Mouse (Mus musculus) forebrain, embryonic 12.5 days (tissue): Measurements from ENCODE around the gene Ddias. TPM values are rescaled to one million over a fixed set of nuclear protein-coding genes. Genes with fewer than 3 reads are reported as not detected.

Experiments
- ATAC-seq: fragments of 200-750 bp; cut with Nextera tagmentation; 2 replicates; pipeline ENCODE4 v1.8.0; 2017; ENCODE audit warnings: moderate TSS enrichment; ENCODE audit not compliant: low FRiP score
- H3K27ac ChIP-seq: fragments of 300-500 bp; sonication (generic); 2 replicates; pipeline ENCODE4 v1.5.1; 2016; ENCODE audit warnings: mild to moderate bottlenecking
- H3K27me3 ChIP-seq: fragments of 300-500 bp; sonication (generic); 2 replicates; pipeline ENCODE4 v1.6.1; 2016; ENCODE audit warnings: mild to moderate bottlenecking
- H3K36me3 ChIP-seq: fragments of 300-500 bp; sonication (generic); replicated peaks from 2 replicates; pipeline ENCODE4 v1.6.1; 2016; ENCODE audit warnings: mild to moderate bottlenecking
- H3K4me1 ChIP-seq: fragments of 300-500 bp; sonication (generic); 2 replicates; pipeline ENCODE4 v1.6.1; 2016
- H3K4me2 ChIP-seq: fragments of 300-500 bp; sonication (generic); 2 replicates; pipeline ENCODE4 v1.6.1; 2016; ENCODE audit warnings: mild to moderate bottlenecking, moderate library complexity
- H3K4me3 ChIP-seq: fragments of 300-500 bp; sonication (generic); replicated peaks from 2 replicates; pipeline ENCODE4 v1.5.1; 2016; ENCODE audit warnings: mild to moderate bottlenecking
- H3K9ac ChIP-seq: fragments of 300-500 bp; sonication (generic); 2 replicates; pipeline ENCODE4 v1.6.1; 2016; ENCODE audit warnings: mild to moderate bottlenecking
- H3K9me3 ChIP-seq: fragments of 300-500 bp; sonication (generic); 2 replicates; pipeline ENCODE4 v1.6.1; 2016
- WGBS: fragments of 180-500 bp; shearing (Covaris S2); methylation state at CpG from one replicate; pipeline ENCODE4 v1.1.7; 2016; 5-methylcytosine and 5-hydroxymethylcytosine counted together
- polyA plus RNA-seq: library from polyadenylated mRNA; unstranded; fragments of >200 nt; fragmentation: Nextera tagmentation; extraction: Ambion mirVana; gene quantifications from 2 replicates; pipeline ENCODE4 v1.2.1, GENCODE M21; 2016

Gene Ddias
- polyA plus RNA-seq, 1 experiment from 2014 or later = 19.7 TPM

DNA sequence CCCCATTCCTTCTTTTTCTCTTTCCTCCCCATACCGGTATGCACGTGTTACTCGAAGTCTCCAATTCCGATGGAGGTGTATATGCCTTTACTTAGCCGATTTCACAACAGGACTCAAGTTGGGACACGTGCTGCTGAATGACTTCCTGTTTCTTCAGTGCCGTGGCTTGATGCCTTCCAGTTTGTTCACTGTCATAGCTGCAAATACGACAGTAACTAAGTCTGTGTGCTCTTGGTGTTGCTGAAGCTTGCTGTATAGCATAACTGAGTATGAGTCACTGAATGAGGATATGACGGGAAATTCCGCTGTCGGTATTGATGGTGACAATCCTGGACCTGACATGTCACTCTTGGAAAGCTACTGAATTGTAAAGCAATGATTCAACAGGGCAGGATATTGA lies 36.8 kb downstream of the Ddias start:
- H3K27ac ChIP-seq = no peak overlapping the region
- no peak overlapping the region for H3K4me2 ChIP-seq
- H3K9me3 ChIP-seq = no peaks in the 10 kb centered on the region
- no peaks in the 10 kb centered on the region for H3K27me3 ChIP-seq
- 93% methylated on average over 11 of the region's 11 CpGs for WGBS
- no peak overlapping the region for H3K4me3 ChIP-seq
- H3K36me3 ChIP-seq = peaks cover 5% of the 10 kb centered on the region; the same call in 1 of the 2 replicates
- no peak for ATAC-seq
- H3K4me1 ChIP-seq = no peaks in the 10 kb centered on the region
- H3K9ac ChIP-seq = no peak overlapping the region

DNA sequence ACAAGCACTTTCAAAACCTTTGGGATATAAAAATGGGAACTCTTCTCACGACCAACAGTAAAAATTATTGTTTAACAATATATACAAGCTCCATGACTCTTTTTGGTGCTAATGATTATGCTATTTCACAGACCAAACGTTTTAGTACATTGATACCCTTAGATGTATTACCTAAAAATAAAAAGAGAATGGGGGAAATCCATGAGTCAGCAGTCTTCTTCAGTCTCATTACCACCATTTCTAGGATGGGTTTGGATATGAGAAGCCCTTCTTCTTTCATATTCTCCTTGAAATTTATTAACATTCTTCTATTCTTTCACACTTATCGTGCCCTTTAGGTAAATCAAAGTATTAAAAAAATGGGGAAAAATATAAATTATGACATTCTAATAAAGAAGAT lies 37.6 kb downstream of the Ddias start:
- WGBS = 87% methylated on average over 3 of the region's 3 CpGs
- H3K27ac ChIP-seq = no peak overlapping the region
- peaks cover 5% of the 10 kb centered on the region for H3K36me3 ChIP-seq
- no peaks in the 10 kb centered on the region for H3K4me1 ChIP-seq
- no peaks in the 10 kb centered on the region for H3K9me3 ChIP-seq
- no peaks in the 10 kb centered on the region for H3K27me3 ChIP-seq
- no peak overlapping the region for H3K4me2 ChIP-seq
- no peak overlapping the region for H3K9ac ChIP-seq
- ATAC-seq = no peak
- H3K4me3 ChIP-seq = no peak overlapping the region

DNA sequence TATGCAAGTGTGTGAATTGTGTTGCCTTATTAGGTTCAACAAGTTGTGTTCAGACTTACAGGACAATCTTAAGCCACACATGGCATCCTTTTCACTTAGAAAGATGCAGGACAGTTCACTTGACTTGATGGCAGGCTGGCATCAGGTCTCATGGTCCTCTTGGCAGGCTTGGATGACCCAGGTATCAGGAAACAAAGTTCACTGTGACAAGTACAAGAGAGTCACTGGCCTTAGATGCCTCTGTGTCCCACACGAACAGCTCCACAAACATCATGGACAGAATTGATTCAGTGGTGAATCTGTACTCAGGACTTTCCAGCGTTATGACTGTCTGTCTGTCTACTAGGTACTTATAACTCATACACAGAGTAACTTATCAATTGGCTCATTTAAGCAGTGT lies 39.7 kb downstream of the Ddias start:
- Histone ChIP-seq H3K27ac (no peak overlapping the region), H3K4me3 (no peak overlapping the region), H3K4me1 (no peaks in the 10 kb centered on the region), H3K27me3 (no peaks in the 10 kb centered on the region), H3K36me3 (peaks cover 5% of the 10 kb centered on the region), H3K9ac (no peak overlapping the region), H3K9me3 (no peaks in the 10 kb centered on the region), H3K4me2 (no peak overlapping the region)
- 85% methylated on average over 2 of the region's 2 CpGs for WGBS
- no peak for ATAC-seq

DNA sequence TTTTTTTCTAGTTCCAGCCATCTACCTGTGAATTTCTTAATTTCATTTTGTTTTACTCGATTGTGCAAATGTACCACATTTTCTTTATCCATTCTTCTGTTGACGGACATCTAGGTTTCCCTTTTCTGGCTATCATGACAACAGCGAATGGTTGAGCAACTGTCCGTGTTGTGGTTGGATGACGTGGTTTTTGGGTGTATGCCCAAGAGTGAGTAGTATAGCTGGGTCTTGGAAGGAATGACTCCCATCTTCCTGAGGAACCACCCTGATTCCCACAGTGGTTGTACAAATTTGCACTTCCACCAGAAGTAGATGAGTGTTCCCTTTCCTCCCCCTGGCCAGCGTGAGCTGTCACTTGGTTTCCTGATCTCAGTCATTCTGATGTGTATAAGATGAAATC lies 41.7 kb downstream of the Ddias start:
- Histone ChIP-seq H3K4me1 (no peaks in the 10 kb centered on the region), H3K9me3 (no peaks in the 10 kb centered on the region), H3K27ac (no peak overlapping the region), H3K36me3 (peaks cover 5% of the 10 kb centered on the region), H3K4me2 (no peak overlapping the region), H3K9ac (no peak overlapping the region), H3K27me3 (no peaks in the 10 kb centered on the region), H3K4me3 (no peak overlapping the region)
- 93% methylated on average over 6 of the region's 6 CpGs for WGBS
- ATAC-seq = no peak

DNA sequence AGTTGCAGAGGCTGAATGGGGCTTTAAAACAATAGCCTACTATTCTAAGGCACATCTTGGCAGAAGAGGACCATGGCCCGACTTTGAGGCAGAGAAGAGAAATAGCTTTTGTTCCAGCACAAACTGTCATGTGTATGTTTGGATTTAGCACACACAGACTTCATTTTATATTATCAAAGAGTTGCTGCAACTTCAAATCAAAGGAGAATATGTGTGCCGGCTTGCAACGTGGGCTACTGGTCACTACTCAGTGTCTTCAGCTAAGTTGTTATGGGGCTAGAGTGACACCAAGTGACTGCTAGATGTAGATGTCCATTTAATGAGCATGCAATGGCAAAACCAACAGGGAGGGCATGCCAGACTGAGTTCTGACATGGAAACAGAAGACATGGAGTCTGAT lies 46.1 kb downstream of the Ddias start:
- Histone ChIP-seq H3K4me1 (no peaks in the 10 kb centered on the region), H3K27ac (no peak overlapping the region), H3K4me2 (no peak overlapping the region), H3K36me3 (no peaks in the 10 kb centered on the region; the same call in 1 of the 2 replicates), H3K27me3 (no peaks in the 10 kb centered on the region), H3K9ac (no peak overlapping the region), H3K9me3 (no peaks in the 10 kb centered on the region), H3K4me3 (no peak overlapping the region)
- 52% methylated on average over 3 of the region's 3 CpGs for WGBS
- no peak for ATAC-seq

DNA sequence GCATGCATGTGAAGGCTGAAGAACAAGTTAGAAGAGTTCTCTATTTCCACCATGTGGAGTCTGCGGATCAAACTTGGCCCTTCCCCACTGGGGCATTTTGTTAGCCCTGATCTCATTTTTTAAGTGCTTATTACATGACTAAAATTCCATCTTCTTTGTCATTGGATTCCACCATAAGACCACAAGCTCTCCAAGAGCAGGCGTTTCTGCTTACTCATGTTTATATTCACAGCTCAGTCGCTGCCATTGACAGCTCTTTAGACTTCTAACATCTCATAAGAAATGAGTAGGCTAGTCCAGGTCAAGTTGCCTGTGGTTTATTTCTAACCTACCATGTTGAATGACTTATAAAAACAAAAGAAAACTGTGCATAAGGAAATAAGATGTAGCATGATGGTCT lies 47.8 kb downstream of the Ddias start:
- H3K4me3 ChIP-seq = no peak overlapping the region
- no peak for ATAC-seq
- no peaks in the 10 kb centered on the region for H3K9me3 ChIP-seq
- WGBS = 90% methylated on average over 3 of the region's 3 CpGs
- no peaks in the 10 kb centered on the region for H3K4me1 ChIP-seq
- H3K27ac ChIP-seq = no peak overlapping the region
- no peak overlapping the region for H3K9ac ChIP-seq
- H3K4me2 ChIP-seq = no peak overlapping the region
- H3K27me3 ChIP-seq = no peaks in the 10 kb centered on the region
- H3K36me3 ChIP-seq = no peaks in the 10 kb centered on the region

DNA sequence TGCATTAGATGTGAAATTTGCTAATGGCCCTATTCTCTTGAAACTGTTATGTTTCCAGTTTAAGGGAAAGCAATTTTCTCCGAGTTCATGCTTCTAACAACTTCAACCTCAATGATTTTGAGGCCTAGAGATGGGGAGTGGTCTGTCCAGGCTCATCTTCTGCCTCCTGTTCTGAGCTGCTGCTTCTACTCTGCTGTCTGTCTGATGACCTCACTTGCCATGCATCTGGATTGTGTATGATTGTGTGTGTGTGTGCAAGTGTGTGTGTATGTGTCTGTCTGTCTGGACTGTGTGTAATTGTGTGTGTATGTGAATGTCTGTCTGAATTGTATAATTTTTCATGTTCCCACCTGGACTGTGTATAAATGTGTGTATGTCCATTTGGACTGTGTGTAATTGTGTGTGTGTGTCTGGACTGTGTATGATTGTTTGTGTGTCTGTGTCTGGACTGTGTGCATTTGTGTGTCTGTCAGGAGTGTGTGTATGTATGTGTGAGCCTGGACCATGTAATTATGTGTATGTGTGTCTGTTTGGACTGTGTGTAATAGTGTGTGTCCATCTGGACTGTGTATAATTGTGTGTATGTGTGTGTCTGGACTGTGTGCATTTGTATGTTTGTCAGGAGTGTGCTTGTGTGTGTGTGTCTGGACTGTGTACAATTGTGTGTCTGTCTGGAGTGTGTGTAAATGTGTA lies 51.5 kb downstream of the Ddias start:
- H3K4me1 ChIP-seq = no peaks in the 10 kb centered on the region
- no peak overlapping the region for H3K4me2 ChIP-seq
- ATAC-seq = no peak; the same call in 1 of the 2 replicates
- WGBS = 47% methylated on average over 1 of the region's 1 CpGs
- H3K27me3 ChIP-seq = no peaks in the 10 kb centered on the region
- H3K27ac ChIP-seq = no peak overlapping the region
- no peaks in the 10 kb centered on the region for H3K36me3 ChIP-seq
- H3K4me3 ChIP-seq = no peak overlapping the region
- H3K9ac ChIP-seq = no peak overlapping the region
- no peaks in the 10 kb centered on the region for H3K9me3 ChIP-seq

DNA sequence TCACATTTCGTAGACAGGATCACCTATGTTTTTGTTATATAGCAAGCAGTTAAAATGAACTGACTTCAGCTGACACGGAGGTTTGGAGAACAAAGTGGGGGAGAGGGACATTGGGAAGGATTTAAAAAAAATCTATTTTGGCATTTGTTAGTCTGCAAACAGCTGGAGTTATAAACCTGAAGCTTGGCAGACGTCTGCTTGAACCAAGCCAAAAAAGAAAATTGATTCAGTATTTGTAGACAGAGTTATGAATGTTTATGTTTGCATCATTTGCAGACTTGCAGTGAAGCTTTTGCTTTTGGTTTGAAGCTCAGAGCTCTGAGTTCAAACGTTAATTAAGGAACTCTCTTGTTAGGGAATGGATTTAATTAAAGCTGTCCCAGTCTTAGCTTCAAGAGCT lies 52.2 kb downstream of the Ddias start:
- Histone ChIP-seq H3K4me1 (no peaks in the 10 kb centered on the region), H3K36me3 (no peaks in the 10 kb centered on the region), H3K9ac (no peak overlapping the region), H3K27me3 (no peaks in the 10 kb centered on the region), H3K4me2 (no peak overlapping the region), H3K4me3 (no peak overlapping the region), H3K9me3 (no peaks in the 10 kb centered on the region), H3K27ac (no peak overlapping the region)
- WGBS = 48% methylated on average over 4 of the region's 4 CpGs
- ATAC-seq = no peak

DNA sequence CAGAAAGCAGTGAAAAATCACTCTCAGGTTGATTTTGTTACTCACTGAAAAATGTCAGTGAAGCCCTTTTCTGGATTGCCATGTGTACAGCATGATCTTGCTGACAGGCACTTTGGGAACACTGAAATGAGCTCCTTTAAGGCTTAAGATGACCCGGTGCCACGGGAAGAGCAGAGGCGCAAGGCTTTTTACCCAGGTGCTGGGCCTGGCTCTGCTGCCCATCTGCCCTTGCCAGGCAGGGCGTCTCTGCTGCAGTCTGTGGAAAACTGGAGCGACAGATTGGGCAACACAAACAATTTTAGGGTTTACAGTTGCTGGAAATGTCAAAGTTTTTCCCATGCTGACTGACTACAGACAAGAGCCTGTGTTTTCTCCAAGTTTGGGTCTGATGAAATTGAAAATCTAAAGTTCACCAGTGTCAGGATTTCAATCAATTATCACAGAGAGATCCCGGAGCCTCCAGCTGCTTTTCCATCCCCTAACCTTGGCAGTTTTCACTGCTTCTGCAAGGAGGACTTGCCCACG lies 53.0 kb downstream of the Ddias start:
- 82% methylated on average over 7 of the region's 7 CpGs for WGBS
- Histone ChIP-seq H3K4me2 (no peak overlapping the region), H3K27ac (no peak overlapping the region), H3K4me1 (no peaks in the 10 kb centered on the region), H3K9me3 (no peaks in the 10 kb centered on the region), H3K36me3 (no peaks in the 10 kb centered on the region), H3K4me3 (no peak overlapping the region), H3K9ac (no peak overlapping the region), H3K27me3 (no peaks in the 10 kb centered on the region)
- ATAC-seq = no peak

DNA sequence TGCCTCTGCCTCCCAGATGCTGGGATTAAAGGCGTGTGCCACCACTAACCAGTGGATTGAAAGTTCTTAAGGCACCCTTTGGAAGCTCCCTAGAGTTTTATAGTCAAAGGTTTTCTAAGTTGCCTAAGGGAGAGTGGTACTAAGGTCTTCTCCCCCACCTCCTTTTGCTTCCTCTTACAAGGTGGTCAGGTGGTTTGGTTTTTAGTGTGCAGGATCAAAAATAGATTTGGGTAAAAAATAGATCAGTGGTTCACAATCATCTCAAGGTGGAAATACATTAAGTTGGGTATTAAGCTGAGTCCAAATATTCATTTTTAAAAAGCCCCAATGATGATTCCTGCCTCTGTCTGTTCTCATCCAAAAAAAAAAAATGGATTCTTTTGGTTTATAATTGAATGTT lies 53.6 kb downstream of the Ddias start:
- no peak overlapping the region for H3K4me2 ChIP-seq
- H3K27ac ChIP-seq = no peak overlapping the region
- no peaks in the 10 kb centered on the region for H3K27me3 ChIP-seq
- H3K36me3 ChIP-seq = no peaks in the 10 kb centered on the region
- WGBS = 96% methylated on average over 1 of the region's 1 CpGs
- no peak overlapping the region for H3K9ac ChIP-seq
- H3K4me3 ChIP-seq = no peak overlapping the region
- H3K4me1 ChIP-seq = no peaks in the 10 kb centered on the region
- no peaks in the 10 kb centered on the region for H3K9me3 ChIP-seq
- ATAC-seq = no peak

DNA sequence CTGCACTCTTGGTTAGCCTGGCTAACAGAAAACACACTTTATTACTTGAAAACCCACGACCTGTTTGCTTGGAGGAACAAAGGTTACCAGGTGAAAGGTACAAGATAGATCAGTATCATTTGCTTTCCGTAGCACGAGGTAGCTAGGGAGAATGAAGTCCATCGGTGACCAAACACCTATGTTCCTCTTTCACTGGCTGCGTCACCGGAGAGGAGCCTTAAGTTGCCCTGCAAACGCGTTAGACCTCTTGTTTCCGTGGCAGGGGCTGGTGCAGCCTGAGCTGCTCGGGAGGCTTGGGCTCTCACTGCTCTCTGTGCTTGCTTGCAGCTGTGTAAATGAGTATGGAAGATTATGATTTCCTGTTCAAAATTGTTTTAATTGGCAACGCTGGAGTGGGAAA lies 54.4 kb downstream of the Ddias start:
- Histone ChIP-seq H3K27me3 (no peaks in the 10 kb centered on the region), H3K9ac (no peak overlapping the region), H3K4me3 (no peak overlapping the region), H3K9me3 (no peaks in the 10 kb centered on the region), H3K27ac (no peak overlapping the region), H3K4me1 (no peaks in the 10 kb centered on the region), H3K36me3 (no peaks in the 10 kb centered on the region), H3K4me2 (no peak overlapping the region)
- 91% methylated on average over 11 of the region's 11 CpGs for WGBS
- ATAC-seq = no peak

DNA sequence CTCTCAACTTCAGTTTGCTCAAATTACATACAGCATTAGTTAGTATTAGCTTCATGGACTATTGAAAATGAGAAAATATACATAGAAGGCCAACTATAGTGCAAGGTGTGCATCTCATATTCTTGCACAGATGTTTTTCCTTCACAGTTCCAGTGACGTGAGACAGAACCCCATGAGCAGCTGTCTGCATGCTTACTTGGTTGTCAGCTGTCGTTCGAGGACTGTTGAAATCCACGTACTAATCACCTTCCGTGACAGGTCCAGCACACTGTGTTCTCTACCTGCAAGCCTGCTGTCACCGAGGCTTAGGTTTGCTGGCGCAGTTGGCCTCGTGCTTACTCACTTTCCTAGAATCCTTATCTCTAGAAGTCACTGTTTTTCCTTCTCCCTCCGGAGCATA lies 56.2 kb downstream of the Ddias start:
- ATAC-seq = no peak
- Histone ChIP-seq H3K4me2 (no peak overlapping the region), H3K9ac (no peak overlapping the region), H3K36me3 (no peaks in the 10 kb centered on the region), H3K27me3 (no peaks in the 10 kb centered on the region), H3K4me3 (no peak overlapping the region), H3K4me1 (no peaks in the 10 kb centered on the region), H3K9me3 (no peaks in the 10 kb centered on the region), H3K27ac (no peak overlapping the region)
- 94% methylated on average over 9 of the region's 9 CpGs for WGBS

DNA sequence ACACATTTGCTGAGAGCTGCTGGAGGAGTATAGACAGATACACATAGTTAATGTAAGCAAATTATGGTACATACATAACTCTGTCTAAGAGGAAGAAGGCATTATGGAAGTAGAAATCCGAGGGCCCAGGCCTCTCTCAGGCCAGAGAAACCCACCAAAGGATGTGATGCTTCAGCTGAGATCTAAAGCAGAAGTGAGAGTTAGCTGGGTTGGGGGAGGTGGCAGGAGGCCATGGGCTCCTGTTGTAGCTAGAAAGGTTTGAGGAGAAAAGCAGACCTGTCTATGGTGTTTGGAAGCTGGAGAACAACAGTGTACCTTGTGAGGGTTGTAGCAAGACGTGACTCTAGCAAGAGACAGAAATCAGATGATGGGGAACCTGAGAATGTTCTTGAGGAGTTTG lies 56.8 kb downstream of the Ddias start:
- H3K4me3 ChIP-seq = no peak overlapping the region
- H3K9me3 ChIP-seq = no peaks in the 10 kb centered on the region
- ATAC-seq = no peak
- H3K27ac ChIP-seq = no peak overlapping the region
- H3K36me3 ChIP-seq = no peaks in the 10 kb centered on the region
- WGBS = 74% methylated on average over 2 of the region's 2 CpGs
- H3K27me3 ChIP-seq = no peaks in the 10 kb centered on the region
- no peak overlapping the region for H3K4me2 ChIP-seq
- H3K9ac ChIP-seq = no peak overlapping the region
- no peaks in the 10 kb centered on the region for H3K4me1 ChIP-seq
